Mouse (Mus musculus): ENCODE data around the gene Tnni1. TPM values are rescaled to one million over a fixed set of nuclear protein-coding genes. Genes with fewer than 3 reads are reported as not detected.

The Tnni1 gene
- polyA plus RNA-seq (2015; fragmentation: Nextera tagmentation; extraction: Ambion mirVana) = 3.1 and 4.1 TPM in 2 replicates

DNA sequence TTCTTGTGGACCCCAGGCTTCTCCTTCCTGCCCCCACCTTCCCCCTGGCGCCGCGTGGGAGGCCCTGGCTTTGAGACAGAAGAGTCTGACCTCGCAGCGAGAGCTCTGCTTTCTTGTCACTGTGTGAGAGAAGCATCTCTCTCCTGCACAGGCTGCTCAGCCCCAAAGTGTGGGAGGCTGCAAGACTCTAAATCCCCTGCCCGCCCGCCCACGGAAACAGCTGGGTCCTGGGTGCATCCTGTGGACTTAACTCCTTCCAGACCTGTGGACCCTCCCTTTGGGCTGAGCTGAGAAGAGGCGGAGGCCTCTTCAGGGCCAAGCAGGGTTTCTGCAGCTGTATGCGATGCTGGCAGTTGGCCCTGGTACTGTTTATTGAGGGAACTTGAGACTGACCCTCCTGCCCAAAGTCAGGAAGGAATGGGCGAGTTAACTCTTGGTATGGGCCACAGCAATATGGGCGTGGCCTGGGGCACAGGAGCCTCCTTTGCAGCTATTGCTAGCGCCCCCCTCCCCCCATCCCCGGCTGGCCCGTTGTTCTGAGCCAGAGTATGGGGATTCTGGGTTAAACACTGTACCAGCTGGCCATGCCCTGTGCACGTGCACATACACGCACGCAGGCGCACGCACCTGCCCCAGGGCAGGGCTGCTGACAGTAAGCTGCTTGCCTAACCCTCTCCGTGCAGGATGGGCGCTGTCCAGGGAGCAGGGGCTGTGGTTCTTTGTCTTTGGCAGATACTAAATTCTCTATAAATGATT, at the start of gene Tnni1:
Tnni1 (plus strand) TSS at position 655 of the 756 bp plus-strand sequence.
- Histone ChIP-seq H3K27ac (ENCODE audit: low read depth, low read length) (no peak within 1 kb of the TSS), H3K27me3 (replicated peaks; ENCODE audit: control insufficient read depth, insufficient read depth, low read length) (0 out of 2 replicates have a peak, but pooled peaks cover 5% of the 10 kb centered on the region), H3K4me2 (replicated peaks; ENCODE audit: low read depth) (no peak within 1 kb of the TSS), H3K9me3 (ENCODE audit: control insufficient read depth) (no peaks in the 10 kb centered on the region), H3K4me3 (ENCODE audit: low read depth, low read length) (no peak within 1 kb of the TSS), H3K9ac (ENCODE audit: low read depth, low read length) (no peak within 1 kb of the TSS), H3K36me3 (ENCODE audit: control insufficient read depth, insufficient read depth) (no peaks in the 10 kb centered on the region), H3K4me1 (replicated peaks; ENCODE audit: control insufficient read depth, insufficient read depth, low read length) (no peaks in the 10 kb centered on the region)
- no peak for TF ChIP-seq CTCF (IDR thresholded peaks at IDR 0.05; ENCODE audit: low read depth)
- WGBS = 28% methylated on average over 22 of the region's 22 CpGs
- ATAC-seq = peak; percentile 26; the same call in 1 of the 2 replicates

DNA sequence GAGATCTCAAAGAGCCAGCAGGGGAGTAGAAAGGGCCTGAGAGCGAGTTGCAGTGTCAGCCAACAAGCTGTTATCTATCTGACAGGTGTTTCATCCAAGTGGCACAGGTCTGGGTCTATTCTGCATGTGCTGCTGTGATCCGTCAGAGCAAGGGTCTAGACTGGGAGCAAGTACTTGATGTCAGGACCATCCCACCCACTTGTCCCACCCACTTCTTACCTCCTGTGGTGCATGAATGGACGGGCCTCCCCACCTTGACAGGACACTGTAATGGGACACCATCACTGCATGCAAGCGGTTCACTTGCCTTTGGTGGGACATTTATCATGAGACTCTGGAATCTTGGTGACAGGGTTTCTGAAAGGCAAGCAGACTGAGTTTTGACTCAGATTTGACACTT, 49.4 kb upstream of the Tnni1 start:
- ATAC-seq = no peak
- peak overlapping the region; percentile 70; the same call in 1 of the 2 replicates for H3K9ac ChIP-seq (ENCODE audit: low read depth, low read length)
- no peaks in the 10 kb centered on the region for H3K27me3 ChIP-seq (replicated peaks; ENCODE audit: control insufficient read depth, insufficient read depth, low read length)
- peak overlapping the region; percentile 75 for H3K27ac ChIP-seq (ENCODE audit: low read depth, low read length)
- peak overlapping the region; percentile 68 for H3K4me3 ChIP-seq (ENCODE audit: low read depth, low read length)
- peaks cover 14% of the 10 kb centered on the region; the same call in 1 of the 2 replicates for H3K4me1 ChIP-seq (replicated peaks; ENCODE audit: control insufficient read depth, insufficient read depth, low read length)
- no peaks in the 10 kb centered on the region for H3K9me3 ChIP-seq (ENCODE audit: control insufficient read depth)
- no peaks in the 10 kb centered on the region for H3K36me3 ChIP-seq (ENCODE audit: control insufficient read depth, insufficient read depth)
- peak overlapping the region; percentile 74 for H3K4me2 ChIP-seq (replicated peaks; ENCODE audit: low read depth)
- TF ChIP-seq CTCF (IDR thresholded peaks at IDR 0.05; ENCODE audit: low read depth) = no peak
- 20% methylated on average over 4 of the region's 4 CpGs for WGBS

DNA sequence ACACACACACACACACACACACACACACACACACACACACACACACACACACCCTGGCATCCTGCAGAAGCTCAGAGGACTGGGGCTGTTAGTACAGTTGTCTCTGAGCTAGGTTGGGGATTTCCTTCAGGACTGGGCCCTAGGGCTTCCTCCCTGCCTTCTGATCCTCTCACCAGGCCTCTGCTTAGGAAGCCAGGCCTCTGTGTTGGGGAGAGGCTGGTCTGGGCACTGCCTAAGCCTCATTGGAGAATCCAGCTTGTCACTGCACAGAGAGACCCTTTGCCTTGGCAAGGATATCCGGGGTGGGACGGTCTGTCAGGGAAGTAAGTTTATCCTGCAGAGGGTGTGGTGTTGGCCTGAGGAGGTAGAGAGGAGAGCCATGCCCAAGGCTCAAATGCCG, 48.9 kb upstream of the Tnni1 start:
- no peak for ATAC-seq
- Histone ChIP-seq H3K36me3 (ENCODE audit: control insufficient read depth, insufficient read depth) (0 out of 2 replicates have a peak, but pooled peaks cover under 1% of the 10 kb centered on the region), H3K9me3 (ENCODE audit: control insufficient read depth) (no peaks in the 10 kb centered on the region), H3K4me3 (ENCODE audit: low read depth, low read length) (peak overlapping the region; percentile 68), H3K9ac (ENCODE audit: low read depth, low read length) (peak overlapping the region; percentile 45), H3K4me1 (replicated peaks; ENCODE audit: control insufficient read depth, insufficient read depth, low read length) (peaks cover 14% of the 10 kb centered on the region; the same call in 1 of the 2 replicates), H3K27me3 (replicated peaks; ENCODE audit: control insufficient read depth, insufficient read depth, low read length) (no peaks in the 10 kb centered on the region), H3K27ac (ENCODE audit: low read depth, low read length) (peak overlapping the region; percentile 75), H3K4me2 (replicated peaks; ENCODE audit: low read depth) (peak overlapping the region; percentile 74)
- 15% methylated on average over 3 of the region's 3 CpGs for WGBS
- no peak for TF ChIP-seq CTCF (IDR thresholded peaks at IDR 0.05; ENCODE audit: low read depth)

DNA sequence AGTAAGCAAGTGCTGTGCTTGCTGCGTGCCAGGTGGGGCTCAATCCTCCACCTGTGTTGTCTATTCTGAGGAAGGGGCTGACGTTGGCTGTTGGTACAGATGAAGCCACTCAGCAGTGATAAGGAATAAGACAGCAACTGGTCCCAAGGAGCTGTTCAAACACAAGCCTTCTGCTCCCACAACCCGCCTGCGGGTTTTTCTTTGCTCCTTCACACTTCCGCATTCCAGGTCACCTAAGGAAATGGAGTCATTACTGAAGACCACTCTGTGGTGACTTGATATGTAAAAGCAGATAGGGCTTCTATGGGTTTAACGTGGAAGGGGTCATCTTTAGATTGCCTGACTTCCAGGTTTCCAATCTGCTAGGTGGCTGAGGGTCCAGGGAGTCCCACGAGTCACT, 47.8 kb upstream of the Tnni1 start:
- Histone ChIP-seq H3K4me1 (replicated peaks; ENCODE audit: control insufficient read depth, insufficient read depth, low read length) (peaks cover 14% of the 10 kb centered on the region; the same call in 1 of the 2 replicates), H3K4me3 (ENCODE audit: low read depth, low read length) (peak overlapping the region; percentile 68; the same call in 1 of the 2 replicates), H3K9me3 (ENCODE audit: control insufficient read depth) (no peaks in the 10 kb centered on the region), H3K27me3 (replicated peaks; ENCODE audit: control insufficient read depth, insufficient read depth, low read length) (no peaks in the 10 kb centered on the region), H3K27ac (ENCODE audit: low read depth, low read length) (peak overlapping the region; percentile 75), H3K36me3 (ENCODE audit: control insufficient read depth, insufficient read depth) (peaks cover 5% of the 10 kb centered on the region; the same call in 1 of the 2 replicates), H3K9ac (ENCODE audit: low read depth, low read length) (peak overlapping the region; percentile 40; the same call in 1 of the 2 replicates), H3K4me2 (replicated peaks; ENCODE audit: low read depth) (peak overlapping the region; percentile 74)
- WGBS = 22% methylated on average over 7 of the region's 7 CpGs
- ATAC-seq = no peak
- no peak for TF ChIP-seq CTCF (IDR thresholded peaks at IDR 0.05; ENCODE audit: low read depth)

DNA sequence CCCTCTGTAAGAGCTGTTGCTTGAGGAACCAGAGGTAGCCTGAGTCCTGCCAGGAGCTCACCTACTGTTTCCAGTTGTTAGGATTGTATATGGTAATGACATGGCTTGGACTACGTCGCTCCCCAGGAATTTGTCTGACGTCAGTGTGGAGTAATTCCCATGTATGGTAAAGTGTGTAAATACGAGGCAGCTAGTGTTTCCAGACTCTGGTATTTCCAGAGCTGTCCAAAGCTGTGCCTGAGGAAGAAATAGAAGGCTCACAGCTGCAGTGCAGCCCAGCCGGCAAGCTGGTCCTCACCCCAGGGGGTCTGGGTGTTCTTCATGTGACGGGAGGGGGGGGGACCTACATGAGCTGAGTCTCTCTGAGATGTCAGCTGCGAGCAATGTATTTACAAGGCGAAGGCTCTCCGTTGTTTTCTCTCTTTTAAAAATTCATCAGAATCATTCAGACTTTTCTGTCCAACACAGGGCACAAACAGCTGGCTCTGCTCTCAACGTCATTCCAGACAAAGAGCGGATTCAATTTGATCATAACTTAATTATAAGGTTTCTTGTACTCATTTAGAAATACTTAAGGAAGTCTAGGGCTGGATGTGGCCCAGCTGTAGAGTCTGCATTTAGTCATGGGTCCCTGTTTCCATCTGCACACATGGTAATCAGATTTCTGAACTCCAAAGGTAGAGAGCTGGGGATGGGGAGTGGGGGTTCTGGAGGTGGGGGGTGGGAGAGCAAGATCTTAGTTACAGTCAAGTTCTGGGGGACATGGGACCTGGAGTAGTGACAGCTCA, 47.1 kb upstream of the Tnni1 start:
- no peak for TF ChIP-seq CTCF (IDR thresholded peaks at IDR 0.05; ENCODE audit: low read depth)
- peak; percentile 71 for ATAC-seq
- H3K9ac ChIP-seq (ENCODE audit: low read depth, low read length) = no peak overlapping the region
- peaks cover 5% of the 10 kb centered on the region; the same call in 1 of the 2 replicates for H3K36me3 ChIP-seq (ENCODE audit: control insufficient read depth, insufficient read depth)
- 38% methylated on average over 11 of the region's 11 CpGs for WGBS
- H3K4me1 ChIP-seq (replicated peaks; ENCODE audit: control insufficient read depth, insufficient read depth, low read length) = peaks cover 14% of the 10 kb centered on the region; the same call in 1 of the 2 replicates
- peak overlapping the region; percentile 74 for H3K4me2 ChIP-seq (replicated peaks; ENCODE audit: low read depth)
- H3K9me3 ChIP-seq (ENCODE audit: control insufficient read depth) = no peaks in the 10 kb centered on the region
- H3K4me3 ChIP-seq (ENCODE audit: low read depth, low read length) = no peak overlapping the region
- peak overlapping the region; percentile 75 for H3K27ac ChIP-seq (ENCODE audit: low read depth, low read length)
- no peaks in the 10 kb centered on the region for H3K27me3 ChIP-seq (replicated peaks; ENCODE audit: control insufficient read depth, insufficient read depth, low read length)

All from intestine, postnatal 0 days (tissue).